Mouse (Mus musculus): ENCODE results near the gene Tyk2.

The Tyk2 gene

GRCm38 (mm10) chr9:21149654-21150419 lies 18.8 kb upstream of the Tyk2 start, which contains the start of gene Cdc37:
Gene Cdc37 (minus strand): TSS chr9:21149982.
- peak; percentile 92 for ATAC-seq (ENCODE audit: insufficient number of reproducible peaks, low FRiP score, low TSS enrichment)

GRCm38 (mm10) chr9:21149077-21149653 lies 18.1 kb upstream of the Tyk2 start:
- no peak for ATAC-seq (ENCODE audit: insufficient number of reproducible peaks, low FRiP score, low TSS enrichment)

- no peak for ATAC-seq (ENCODE audit: insufficient number of reproducible peaks, low FRiP score, low TSS enrichment)
These were observed 17.4 kb upstream of the Tyk2 start for GRCm38 (mm10) chr9:21148427-21148826.

- no peak for ATAC-seq (ENCODE audit: insufficient number of reproducible peaks, low FRiP score, low TSS enrichment)
These were observed 15.7 kb upstream of the Tyk2 start for GRCm38 (mm10) chr9:21146722-21147121.

GRCm38 (mm10) chr9:21145431-21145830 lies 14.4 kb upstream of the Tyk2 start:
- no peak for ATAC-seq (ENCODE audit: insufficient number of reproducible peaks, low FRiP score, low TSS enrichment)

GRCm38 (mm10) chr9:21144361-21144760 lies 13.3 kb upstream of the Tyk2 start:
- ATAC-seq (ENCODE audit: insufficient number of reproducible peaks, low FRiP score, low TSS enrichment): no peak

- no peak for ATAC-seq (ENCODE audit: insufficient number of reproducible peaks, low FRiP score, low TSS enrichment)
These were observed 10.9 kb upstream of the Tyk2 start for GRCm38 (mm10) chr9:21141922-21142321.

GRCm38 (mm10) chr9:21138386-21138785 lies 7.3 kb upstream of the Tyk2 start:
- no peak for ATAC-seq (ENCODE audit: insufficient number of reproducible peaks, low FRiP score, low TSS enrichment)

GRCm38 (mm10) chr9:21137229-21137628 lies 6.2 kb upstream of the Tyk2 start:
- ATAC-seq (ENCODE audit: insufficient number of reproducible peaks, low FRiP score, low TSS enrichment): 0 out of 2 replicates have a peak, but pooled peaks have one; percentile 40

- ATAC-seq (ENCODE audit: insufficient number of reproducible peaks, low FRiP score, low TSS enrichment): no peak
These were observed 5.4 kb upstream of the Tyk2 start for GRCm38 (mm10) chr9:21136401-21136800.

- ATAC-seq (ENCODE audit: insufficient number of reproducible peaks, low FRiP score, low TSS enrichment): no peak
These were observed 4.9 kb upstream of the Tyk2 start for GRCm38 (mm10) chr9:21135941-21136381.

GRCm38 (mm10) chr9:21135329-21135890 lies 4.4 kb upstream of the Tyk2 start:
- ATAC-seq (ENCODE audit: insufficient number of reproducible peaks, low FRiP score, low TSS enrichment): no peak

- ATAC-seq (ENCODE audit: insufficient number of reproducible peaks, low FRiP score, low TSS enrichment): no peak
These were observed 3.7 kb upstream of the Tyk2 start for GRCm38 (mm10) chr9:21134595-21135328.

- no peak for ATAC-seq (ENCODE audit: insufficient number of reproducible peaks, low FRiP score, low TSS enrichment)
These were observed 2.1 kb upstream of the Tyk2 start for GRCm38 (mm10) chr9:21133064-21133707.

GRCm38 (mm10) chr9:21132102-21132775 lies 1.2 kb upstream of the Tyk2 start:
- ATAC-seq (ENCODE audit: insufficient number of reproducible peaks, low FRiP score, low TSS enrichment): no peak

- ATAC-seq (ENCODE audit: insufficient number of reproducible peaks, low FRiP score, low TSS enrichment): no peak
These were observed 4.8 kb downstream of the Tyk2 start for GRCm38 (mm10) chr9:21126259-21126627.

GRCm38 (mm10) chr9:21125502-21126258 lies 5.4 kb downstream of the Tyk2 start:
- ATAC-seq (ENCODE audit: insufficient number of reproducible peaks, low FRiP score, low TSS enrichment): no peak

- no peak for ATAC-seq (ENCODE audit: insufficient number of reproducible peaks, low FRiP score, low TSS enrichment)
These were observed 6.2 kb downstream of the Tyk2 start for GRCm38 (mm10) chr9:21124837-21125236.

- ATAC-seq (ENCODE audit: insufficient number of reproducible peaks, low FRiP score, low TSS enrichment): no peak
These were observed 9.6 kb downstream of the Tyk2 start for GRCm38 (mm10) chr9:21121483-21121882.
